Mouse (Mus musculus): ENCODE results near the gene Slc39a3. TPM values are rescaled to one million over a fixed set of nuclear protein-coding genes. Genes with fewer than 3 reads are reported as not detected.

The Slc39a3 gene
- polyA plus RNA-seq, 1 experiment = 7.0 TPM

GRCm38 (mm10) chr10:80987709-80988441, 49.4 kb downstream of the Slc39a3 start:
- Histone ChIP-seq H3K4me1 (ENCODE audit: control insufficient read depth, insufficient read depth, insufficient read length, low read length) (peaks cover 8% of the 10 kb centered on the region; the same call in 1 of the 2 replicates), H3K4me3 (ENCODE audit: insufficient read depth, low read depth, low read length) (no peak overlapping the region), H3K27ac (replicated peaks; ENCODE audit: low read depth, low read length) (no peak overlapping the region)

- Histone ChIP-seq H3K4me3 (ENCODE audit: insufficient read depth, low read depth, low read length) (no peak overlapping the region), H3K4me1 (ENCODE audit: control insufficient read depth, insufficient read depth, insufficient read length, low read length) (peaks cover 10% of the 10 kb centered on the region; the same call in 1 of the 2 replicates), H3K27ac (replicated peaks; ENCODE audit: low read depth, low read length) (no peak overlapping the region)
Measured at GRCm38 (mm10) chr10:80986754-80987153, 50.5 kb downstream of the Slc39a3 start.

GRCm38 (mm10) chr10:80985970-80986701, 51.1 kb downstream of the Slc39a3 start:
- H3K27ac ChIP-seq (replicated peaks; ENCODE audit: low read depth, low read length) = no peak overlapping the region
- peak overlapping the region; percentile 49 for H3K4me3 ChIP-seq (ENCODE audit: insufficient read depth, low read depth, low read length)
- H3K4me1 ChIP-seq (ENCODE audit: control insufficient read depth, insufficient read depth, insufficient read length, low read length) = peaks cover 10% of the 10 kb centered on the region; the same call in 1 of the 2 replicates

GRCm38 (mm10) chr10:80985241-80985969, 51.8 kb downstream of the Slc39a3 start:
- H3K4me3 ChIP-seq (ENCODE audit: insufficient read depth, low read depth, low read length) = peak overlapping the region; percentile 49
- H3K4me1 ChIP-seq (ENCODE audit: control insufficient read depth, insufficient read depth, insufficient read length, low read length) = peaks cover 10% of the 10 kb centered on the region; the same call in 1 of the 2 replicates
- H3K27ac ChIP-seq (replicated peaks; ENCODE audit: low read depth, low read length) = no peak overlapping the region

GRCm38 (mm10) chr10:80984223-80984622, 53.0 kb downstream of the Slc39a3 start:
- H3K4me3 ChIP-seq (ENCODE audit: insufficient read depth, low read depth, low read length) = no peak overlapping the region
- no peak overlapping the region for H3K27ac ChIP-seq (replicated peaks; ENCODE audit: low read depth, low read length)
- peaks cover 10% of the 10 kb centered on the region; the same call in 1 of the 2 replicates for H3K4me1 ChIP-seq (ENCODE audit: control insufficient read depth, insufficient read depth, insufficient read length, low read length)

GRCm38 (mm10) chr10:80982381-80982780, 54.8 kb downstream of the Slc39a3 start:
- no peak overlapping the region for H3K27ac ChIP-seq (replicated peaks; ENCODE audit: low read depth, low read length)
- no peak overlapping the region for H3K4me3 ChIP-seq (ENCODE audit: insufficient read depth, low read depth, low read length)
- peaks cover 10% of the 10 kb centered on the region; the same call in 1 of the 2 replicates for H3K4me1 ChIP-seq (ENCODE audit: control insufficient read depth, insufficient read depth, insufficient read length, low read length)

- H3K4me1 ChIP-seq (ENCODE audit: control insufficient read depth, insufficient read depth, insufficient read length, low read length) = peaks cover 10% of the 10 kb centered on the region; the same call in 1 of the 2 replicates
- H3K27ac ChIP-seq (replicated peaks; ENCODE audit: low read depth, low read length) = no peak overlapping the region
- no peak overlapping the region for H3K4me3 ChIP-seq (ENCODE audit: insufficient read depth, low read depth, low read length)
Measured at GRCm38 (mm10) chr10:80981564-80982112, 55.6 kb downstream of the Slc39a3 start.

Other genes starting within 250 kb of the Slc39a3 start
- 12.1 and 15.3 TPM in 2 replicates for gene Sf3a2, start 239.2 kb downstream of the Slc39a3 start, polyA plus RNA-seq (2012; ENCODE audit: insufficient read depth, insufficient read length, missing spikeins)
- 30.2 and 40.5 TPM in 2 replicates for gene Plekhj1, start 238.8 kb downstream of the Slc39a3 start, polyA plus RNA-seq (2012; ENCODE audit: insufficient read depth, insufficient read length, missing spikeins)
- not detected in 2 replicates for gene Amh, start 232.2 kb downstream of the Slc39a3 start, polyA plus RNA-seq (2012; ENCODE audit: insufficient read depth, insufficient read length, missing spikeins)
- 2.4 and 4.9 TPM in 2 replicates for gene Jsrp1, start 223.9 kb downstream of the Slc39a3 start, polyA plus RNA-seq (2012; ENCODE audit: insufficient read depth, insufficient read length, missing spikeins)
- 447 and 892 TPM in 2 replicates for gene Oaz1, start 210.8 kb downstream of the Slc39a3 start, polyA plus RNA-seq (2012; ENCODE audit: insufficient read depth, insufficient read length, missing spikeins)
- gene Lingo3, start 193.4 kb downstream of the Slc39a3 start, polyA plus RNA-seq (2012; ENCODE audit: insufficient read depth, insufficient read length, missing spikeins) = not detected in 2 replicates
- 55.6 and 61.3 TPM in 2 replicates for gene Lsm7, start 182.2 kb downstream of the Slc39a3 start, polyA plus RNA-seq (2012; ENCODE audit: insufficient read depth, insufficient read length, missing spikeins)
- gene Sppl2b, start 182.2 kb downstream of the Slc39a3 start, polyA plus RNA-seq (2012; ENCODE audit: insufficient read depth, insufficient read length, missing spikeins) = 8.7 and 14.0 TPM in 2 replicates
- gene Tmprss9, start 165.6 kb downstream of the Slc39a3 start, polyA plus RNA-seq (2012; ENCODE audit: insufficient read depth, insufficient read length, missing spikeins) = not detected in 2 replicates
- gene Timm13, start 136.5 kb downstream of the Slc39a3 start, polyA plus RNA-seq (2012; ENCODE audit: insufficient read depth, insufficient read length, missing spikeins) = 319 and 342 TPM in 2 replicates
- gene Lmnb2, start 119.2 kb downstream of the Slc39a3 start, polyA plus RNA-seq (2012; ENCODE audit: insufficient read depth, insufficient read length, missing spikeins) = 1.9 and 4.9 TPM in 2 replicates
- gene Gadd45b, start 107.4 kb downstream of the Slc39a3 start, polyA plus RNA-seq (2012; ENCODE audit: insufficient read depth, insufficient read length, missing spikeins) = 7.2 and 10.3 TPM in 2 replicates
- 6.4 and 9.0 TPM in 2 replicates for gene Gng7, start 22.5 kb downstream of the Slc39a3 start, polyA plus RNA-seq (2012; ENCODE audit: insufficient read depth, insufficient read length, missing spikeins)
- gene Diras1, start 11.8 kb downstream of the Slc39a3 start, polyA plus RNA-seq (2012; ENCODE audit: insufficient read depth, insufficient read length, missing spikeins) = not detected in 2 replicates
- 130 and 139 TPM in 2 replicates for gene Sgta, start 22.8 kb upstream of the Slc39a3 start, polyA plus RNA-seq (2012; ENCODE audit: insufficient read depth, insufficient read length, missing spikeins)
- 7.0 and 11.3 TPM in 2 replicates for gene Thop1, start 32.6 kb upstream of the Slc39a3 start, polyA plus RNA-seq (2012; ENCODE audit: insufficient read depth, insufficient read length, missing spikeins)
- not detected in 2 replicates for gene Creb3l3, start 61.4 kb upstream of the Slc39a3 start, polyA plus RNA-seq (2012; ENCODE audit: insufficient read depth, insufficient read length, missing spikeins)
- gene Map2k2, start 68.5 kb upstream of the Slc39a3 start, polyA plus RNA-seq (2012; ENCODE audit: insufficient read depth, insufficient read length, missing spikeins) = 64.4 and 88.3 TPM in 2 replicates
- gene Zbtb7a, start 97.8 kb upstream of the Slc39a3 start, polyA plus RNA-seq (2012; ENCODE audit: insufficient read depth, insufficient read length, missing spikeins) = 28.4 and 29.6 TPM in 2 replicates
- gene Pias4, start 130.5 kb upstream of the Slc39a3 start, polyA plus RNA-seq (2012; ENCODE audit: insufficient read depth, insufficient read length, missing spikeins) = 10.3 and 13.4 TPM in 2 replicates
- gene Eef2, start 139.2 kb upstream of the Slc39a3 start, polyA plus RNA-seq (2012; ENCODE audit: insufficient read depth, insufficient read length, missing spikeins) = 538 and 581 TPM in 2 replicates
- 15.7 and 31.7 TPM in 2 replicates for gene Dapk3, start 145.6 kb upstream of the Slc39a3 start, polyA plus RNA-seq (2012; ENCODE audit: insufficient read depth, insufficient read length, missing spikeins)
- not detected in 2 replicates for gene 4930442H23Rik, start 146.4 kb upstream of the Slc39a3 start, polyA plus RNA-seq (2012; ENCODE audit: insufficient read depth, insufficient read length, missing spikeins)
- 1.4 TPM in 1 of 2 replicates, not detected in the other for gene Nmrk2, start 164.6 kb upstream of the Slc39a3 start, polyA plus RNA-seq (2012; ENCODE audit: insufficient read depth, insufficient read length, missing spikeins)
- not detected in 2 replicates for gene Atcay, start 193.4 kb upstream of the Slc39a3 start, polyA plus RNA-seq (2012; ENCODE audit: insufficient read depth, insufficient read length, missing spikeins)
- gene Zfr2, start 195.7 kb upstream of the Slc39a3 start, polyA plus RNA-seq (2012; ENCODE audit: insufficient read depth, insufficient read length, missing spikeins) = 0.32 and 1.2 TPM in 2 replicates
- gene Matk, start 215.5 kb upstream of the Slc39a3 start, polyA plus RNA-seq (2012; ENCODE audit: insufficient read depth, insufficient read length, missing spikeins) = not detected in 2 replicates
- 122 and 144 TPM in 2 replicates for gene Mrpl54, start 229.5 kb upstream of the Slc39a3 start, polyA plus RNA-seq (2012; ENCODE audit: insufficient read depth, insufficient read length, missing spikeins)
- gene Apba3, start 229.5 kb upstream of the Slc39a3 start, polyA plus RNA-seq (2012; ENCODE audit: insufficient read depth, insufficient read length, missing spikeins) = 59.5 and 82.7 TPM in 2 replicates

Measured in brown adipose tissue, adult 24 weeks (tissue).